Mouse (Mus musculus): ENCODE measurements around the gene Tmem8.
A peak's percentile ranks its signal among the peaks of the same experiment; 100 is the strongest.
"Not testable (repeated sequence)": the region's sequence is repeated elsewhere in the genome, so short reads cannot be mapped to it uniquely, and the experiment has no call there.

Tmem8 gene

DNA sequence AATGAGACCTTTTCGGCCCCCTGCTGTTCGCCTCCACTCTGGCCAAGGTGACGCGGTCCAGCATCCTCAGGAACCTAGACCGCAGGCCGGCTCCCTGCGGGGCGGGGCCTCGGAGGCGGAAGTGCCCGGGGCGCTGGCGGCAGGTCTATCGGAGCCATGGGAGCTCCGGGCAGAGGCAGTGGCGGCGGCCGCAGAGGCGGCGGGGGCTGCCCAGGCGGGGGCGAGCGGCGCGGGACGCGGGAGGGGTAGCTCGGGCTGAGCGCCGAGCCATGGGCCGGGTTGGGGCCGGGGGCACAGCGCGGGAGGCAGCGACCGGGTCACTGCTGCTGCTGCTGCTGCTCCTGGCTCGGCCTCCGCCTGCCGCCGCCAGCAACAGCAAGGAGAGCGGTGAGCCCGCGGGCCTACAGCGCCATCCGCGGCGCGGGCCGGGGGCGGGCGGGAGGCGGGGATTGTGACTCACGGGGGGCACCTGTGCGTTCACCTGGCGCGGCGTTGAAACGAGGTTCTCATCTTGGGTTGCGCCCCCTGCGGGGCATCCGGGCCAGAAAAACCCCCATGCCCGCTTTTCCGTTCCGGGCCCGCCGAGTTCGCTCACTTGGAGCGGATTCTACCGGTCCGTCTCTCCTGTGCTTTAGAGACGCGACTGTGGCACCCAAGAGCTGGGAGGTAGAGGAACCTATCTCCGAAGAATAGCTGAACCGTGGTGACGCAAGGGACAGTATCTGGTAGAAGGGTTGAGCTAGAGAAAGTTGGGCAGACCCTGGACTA lies at the start of gene Tmem8:
TSS of gene Tmem8 (plus strand) at position 119 of the 768 bp plus-strand sequence.
- DNase-seq (ENCODE audit: low spot score): peak; percentile 83

DNA sequence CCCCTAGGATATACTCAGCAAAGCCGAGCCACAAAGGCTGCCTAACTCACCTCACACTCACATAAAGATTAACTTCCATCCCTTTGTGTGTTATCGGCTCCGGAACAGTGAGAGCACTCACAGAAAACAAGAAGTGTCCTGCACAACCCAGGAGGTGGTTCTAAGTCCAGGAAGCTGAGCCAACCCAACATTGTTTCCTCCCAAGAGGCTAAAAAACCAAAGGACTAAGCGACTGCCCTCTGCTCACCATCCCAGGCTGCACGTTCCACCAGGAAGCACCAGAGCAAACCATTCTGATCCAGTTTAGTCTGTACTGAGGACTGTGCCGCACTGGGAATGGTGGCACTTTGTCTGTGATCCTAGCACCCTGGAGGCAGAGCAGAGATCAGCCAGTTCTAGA lies 48.2 kb upstream of the Tmem8 start:
- DNase-seq (ENCODE audit: low spot score): peak; percentile 56

DNA sequence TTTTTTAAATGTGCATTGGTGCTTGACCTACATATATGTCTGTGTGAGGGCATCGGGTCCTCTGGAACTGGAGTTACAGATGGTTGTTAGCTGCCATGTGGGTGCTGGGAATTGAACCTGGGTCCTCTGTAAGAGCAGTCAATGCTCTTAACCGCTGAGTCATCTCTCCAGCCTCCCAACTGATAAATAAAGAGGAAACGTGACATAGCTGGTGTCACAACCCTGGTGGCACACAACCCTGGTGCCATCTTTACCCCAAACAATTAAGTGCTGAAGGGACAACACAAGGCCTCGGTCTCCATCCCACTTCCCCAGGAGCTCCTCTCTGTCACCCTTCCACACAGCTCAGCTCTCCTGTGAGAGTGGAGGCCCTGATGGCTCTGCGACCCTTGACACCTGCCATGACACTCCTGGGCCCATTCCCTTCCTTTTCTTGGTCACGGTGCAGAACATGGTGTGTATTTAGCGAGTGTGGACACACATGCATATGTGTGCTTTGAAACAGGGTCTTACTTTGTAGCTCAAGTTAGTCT lies 46.5 kb upstream of the Tmem8 start:
- no peak for DNase-seq (ENCODE audit: low spot score)

DNA sequence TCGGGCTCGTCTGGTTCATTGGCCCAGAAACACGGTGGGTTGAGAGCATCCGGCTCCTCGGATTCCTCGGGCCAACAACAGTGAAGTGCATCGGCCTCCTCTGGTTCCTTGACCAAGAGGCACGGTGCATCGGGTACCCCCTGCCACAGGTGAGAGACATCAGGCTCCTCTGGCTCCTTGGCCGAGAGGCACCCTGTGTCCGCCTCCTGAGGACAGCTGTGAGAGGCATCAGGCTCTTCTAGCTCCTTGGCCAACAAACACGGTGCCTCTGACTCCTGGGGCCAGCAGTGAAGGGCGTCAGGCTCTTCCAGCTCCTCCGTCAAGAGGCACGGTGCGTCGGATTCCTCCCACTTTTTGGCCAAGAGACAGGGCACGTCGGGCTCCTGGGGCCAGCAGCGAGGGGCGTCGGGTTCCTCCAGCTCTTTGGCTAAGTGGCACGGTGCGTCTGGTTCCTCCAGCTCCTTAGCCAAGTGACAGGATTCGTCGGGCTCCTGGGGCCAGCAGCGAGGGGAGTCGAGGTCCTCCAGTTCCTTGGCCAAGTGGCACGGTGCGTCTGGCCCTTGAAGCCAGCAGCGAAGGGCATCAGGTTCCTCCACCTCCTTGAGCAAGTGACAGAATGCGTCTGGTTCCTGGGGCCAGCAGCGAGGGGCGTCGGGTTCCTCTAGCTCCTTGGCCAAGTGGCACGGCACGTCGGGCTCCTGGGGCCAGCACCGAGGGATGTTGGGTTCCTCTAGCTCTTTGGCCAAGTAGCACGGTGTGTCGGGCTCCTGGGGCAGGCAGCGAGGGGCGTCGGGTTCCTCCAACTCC lies 44.9 kb upstream of the Tmem8 start:
- peak; percentile 27 for DNase-seq (ENCODE audit: low spot score)

DNA sequence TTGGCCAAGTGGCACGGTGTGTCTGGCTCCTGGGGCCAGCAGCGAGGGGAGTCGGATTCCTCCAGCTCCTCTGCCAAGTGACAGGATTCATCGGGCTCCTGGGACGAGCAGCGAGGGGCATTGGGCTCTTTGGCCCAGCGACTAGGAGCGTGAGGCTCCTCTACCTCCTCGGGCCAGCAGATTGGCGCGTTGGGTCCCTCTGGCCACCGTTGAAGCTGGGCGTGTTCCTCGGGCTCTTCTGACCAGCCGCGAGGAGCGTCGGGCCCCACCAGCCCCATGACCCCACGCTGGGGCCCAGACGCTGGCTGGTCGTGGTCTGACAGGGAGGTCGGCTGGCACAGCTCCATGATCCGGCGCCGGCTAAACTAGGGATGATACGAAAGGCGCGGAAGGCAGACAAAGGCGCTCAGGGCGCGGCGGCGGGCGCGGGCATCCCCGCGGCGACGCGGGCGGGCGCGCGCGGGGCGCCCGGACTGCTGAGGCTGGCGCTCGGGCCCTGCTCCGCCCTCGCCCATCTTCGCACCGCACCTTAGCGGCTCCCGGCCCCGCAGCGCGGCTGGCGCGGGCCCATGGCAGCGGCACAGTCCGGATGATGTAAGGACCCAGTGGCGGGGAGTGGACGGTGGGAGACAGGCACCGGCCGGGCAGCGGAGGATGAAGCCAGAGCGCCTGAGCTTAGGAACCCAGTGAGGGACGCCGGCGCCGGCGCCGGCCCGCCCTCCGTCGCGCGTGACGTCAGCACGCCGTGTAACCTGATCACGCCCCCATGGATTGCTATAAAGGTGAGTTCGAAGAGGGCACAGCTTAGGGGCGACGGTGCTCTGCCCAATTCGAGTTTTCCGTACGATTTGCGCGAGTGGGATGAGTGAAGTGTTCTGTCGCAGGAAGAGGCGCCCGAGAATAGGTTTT lies 44.0 kb upstream of the Tmem8 start, which contains the start of gene Rab11fip3:
TSS of gene Rab11fip3 (minus strand) at position 725 of the 909 bp plus-strand sequence.
- DNase-seq (ENCODE audit: low spot score): peak; percentile 90

DNA sequence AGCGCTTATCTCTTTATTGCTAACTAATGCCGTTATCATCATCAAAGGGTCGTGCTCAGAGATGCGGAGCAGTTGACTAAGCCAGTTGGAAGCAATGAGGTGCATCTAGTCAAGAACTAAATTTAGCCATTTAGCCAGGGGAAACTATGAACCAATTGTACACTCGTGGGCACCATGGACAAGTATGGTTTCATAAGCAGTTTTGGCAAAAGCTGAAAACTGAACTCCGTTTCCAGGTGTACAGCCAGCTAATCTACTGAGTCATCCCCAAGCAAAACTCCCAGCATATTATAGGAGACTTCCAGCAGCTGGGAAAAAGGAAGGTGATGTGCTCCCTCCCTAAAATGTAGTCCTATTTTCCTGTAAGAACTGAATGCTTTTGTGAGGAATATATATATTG lies 43.0 kb upstream of the Tmem8 start:
- no peak for DNase-seq (ENCODE audit: low spot score)

DNA sequence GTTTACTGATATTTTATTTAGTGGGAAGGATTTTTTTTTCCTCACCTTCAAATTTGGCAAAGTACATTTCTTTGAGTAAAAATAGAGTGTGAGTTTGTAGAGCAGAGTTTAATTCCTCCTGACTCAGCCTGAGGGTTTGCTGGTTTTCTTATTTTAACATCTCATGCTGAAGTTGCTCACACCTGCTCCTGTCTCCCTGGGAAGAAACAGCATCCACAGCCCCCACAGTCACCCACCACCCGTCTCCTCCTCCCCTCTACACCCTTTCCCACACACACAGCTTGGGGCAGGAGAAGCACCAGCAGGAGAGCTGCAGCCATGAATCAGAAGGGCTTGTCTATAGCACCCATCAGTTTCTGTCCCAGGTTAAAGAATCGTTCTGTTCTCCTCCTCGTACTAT lies 37.9 kb upstream of the Tmem8 start:
- no peak for DNase-seq (ENCODE audit: low spot score)

DNA sequence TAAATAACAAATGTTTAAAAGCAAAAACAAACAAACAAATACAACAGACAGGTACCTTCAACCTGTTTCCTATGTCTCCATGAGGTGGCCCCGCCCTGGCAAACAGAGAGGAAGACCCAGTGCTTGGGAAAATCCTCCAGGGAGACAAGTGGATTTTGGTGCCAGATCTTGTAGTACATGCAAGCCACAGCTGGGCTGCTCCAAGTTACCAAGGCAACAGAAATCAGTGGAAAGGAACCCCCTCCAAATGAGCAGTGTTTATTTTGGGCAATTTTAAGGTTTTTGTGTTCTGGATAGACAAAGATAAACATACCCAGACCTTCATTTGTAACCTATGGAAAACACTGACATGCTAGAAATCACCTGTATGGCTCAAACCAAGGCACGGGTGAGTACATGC lies 34.2 kb upstream of the Tmem8 start:
- DNase-seq (ENCODE audit: low spot score): no peak

DNA sequence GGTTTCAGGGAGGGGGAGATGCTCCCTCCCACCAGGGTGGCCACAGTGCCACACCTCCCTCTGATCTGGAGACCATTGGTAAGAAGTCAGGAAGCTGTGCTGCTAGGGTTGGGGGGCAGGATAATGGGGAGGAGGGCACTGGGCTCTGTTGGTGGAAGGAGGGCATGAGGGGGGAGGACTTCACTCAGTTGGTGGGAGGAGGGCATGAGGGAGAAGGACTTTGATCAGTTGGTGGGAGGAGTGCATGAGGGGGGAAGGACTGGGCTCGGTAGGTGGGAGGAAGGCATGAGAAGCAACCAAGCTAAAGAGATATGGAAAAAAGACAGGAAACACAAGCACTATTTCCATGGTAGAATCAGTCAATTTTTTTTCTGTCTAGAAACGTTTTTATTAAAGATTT lies 32.2 kb upstream of the Tmem8 start:
- DNase-seq (ENCODE audit: low spot score): no peak

DNA sequence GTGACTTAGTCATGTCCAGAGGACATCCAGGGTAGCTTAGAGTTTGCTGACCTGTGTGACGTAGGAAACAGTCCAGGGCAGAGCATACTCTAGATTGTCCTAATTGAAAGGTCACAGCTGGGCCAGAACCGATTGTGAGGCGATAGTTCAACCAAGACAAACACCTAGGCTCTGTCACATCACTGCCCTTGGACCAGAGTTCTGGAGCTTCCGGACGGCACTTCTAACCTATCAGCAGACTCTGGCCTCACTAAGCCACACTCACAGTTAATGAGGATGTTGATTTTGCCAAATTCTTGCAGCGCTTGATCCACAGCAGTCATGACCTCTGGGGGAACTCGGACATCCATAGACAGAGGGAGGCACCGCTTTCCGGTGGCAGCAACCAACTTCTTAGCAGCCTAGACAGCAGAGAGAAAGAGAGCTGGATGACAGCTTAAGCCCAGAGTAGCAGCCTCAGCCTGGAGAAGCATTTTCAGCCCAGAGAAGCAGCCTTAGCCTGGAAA lies 26.0 kb upstream of the Tmem8 start:
- DNase-seq (ENCODE audit: low spot score): no peak

DNA sequence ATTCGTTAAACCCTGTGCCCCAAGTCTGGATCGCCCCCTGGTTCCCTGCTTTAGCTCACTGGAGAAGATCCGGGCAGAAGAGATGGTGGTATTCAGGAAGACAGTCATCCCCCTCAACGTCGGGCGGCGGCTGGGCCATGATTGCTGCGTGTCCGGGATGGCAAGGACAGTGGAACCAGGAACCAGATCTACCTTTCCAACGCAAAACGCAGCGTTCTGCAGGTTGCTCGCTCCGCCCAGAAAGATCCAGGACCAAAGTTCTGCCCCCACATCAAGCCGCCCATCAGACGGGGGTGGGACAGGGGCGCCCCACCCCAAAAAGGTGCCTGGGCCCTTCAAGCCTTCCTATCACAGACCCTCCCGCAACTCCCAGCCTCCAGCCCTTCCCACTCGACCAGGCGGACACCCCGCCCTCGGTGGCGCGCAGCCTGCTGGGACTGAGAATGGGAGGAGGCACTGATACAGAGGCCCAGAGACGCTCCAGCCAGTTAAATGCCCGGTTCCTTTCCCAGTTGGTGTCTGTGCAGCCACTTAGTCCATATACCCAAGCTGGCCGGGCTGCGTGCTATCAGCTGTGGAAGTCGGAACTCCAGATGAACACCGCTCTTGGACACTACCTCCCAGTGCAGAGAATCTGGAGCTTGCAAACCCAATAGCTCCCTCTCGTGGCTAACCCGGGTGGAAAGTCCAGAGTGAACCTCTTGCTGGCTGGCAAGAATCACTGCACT lies 23.0 kb upstream of the Tmem8 start, which contains the start of gene Decr2:
TSS of gene Decr2 (minus strand) at position 433 of the 728 bp plus-strand sequence.
- peak; percentile 95 for DNase-seq (ENCODE audit: low spot score)

DNA sequence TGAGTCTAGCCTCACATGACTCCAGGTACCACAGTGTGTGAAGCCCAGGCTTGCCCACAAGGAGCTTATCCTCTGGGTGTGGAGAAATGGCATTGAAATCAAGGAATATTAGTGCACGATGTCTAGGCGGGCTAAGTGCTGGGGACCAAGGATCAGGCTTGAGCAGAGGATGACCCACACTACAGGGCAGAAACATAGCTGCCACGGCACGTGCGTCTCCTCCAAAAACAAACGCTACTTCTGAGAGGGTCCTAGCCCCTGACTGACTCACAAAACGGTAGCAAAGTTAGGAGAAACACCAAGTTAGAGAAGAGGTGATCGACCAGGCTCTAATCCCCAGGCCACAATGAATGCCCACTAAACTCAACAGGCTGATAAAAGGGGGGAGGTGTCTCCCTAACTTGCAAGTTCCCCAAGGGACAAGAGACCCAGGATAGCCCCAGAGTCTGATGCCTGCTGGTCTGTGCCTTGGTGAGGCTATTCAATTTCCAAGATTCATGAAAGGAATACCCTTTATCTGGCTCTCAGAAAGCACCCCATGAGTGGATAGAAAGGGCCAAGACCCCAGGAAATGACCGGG lies 18.5 kb upstream of the Tmem8 start:
- no peak for DNase-seq (ENCODE audit: low spot score)

DNA sequence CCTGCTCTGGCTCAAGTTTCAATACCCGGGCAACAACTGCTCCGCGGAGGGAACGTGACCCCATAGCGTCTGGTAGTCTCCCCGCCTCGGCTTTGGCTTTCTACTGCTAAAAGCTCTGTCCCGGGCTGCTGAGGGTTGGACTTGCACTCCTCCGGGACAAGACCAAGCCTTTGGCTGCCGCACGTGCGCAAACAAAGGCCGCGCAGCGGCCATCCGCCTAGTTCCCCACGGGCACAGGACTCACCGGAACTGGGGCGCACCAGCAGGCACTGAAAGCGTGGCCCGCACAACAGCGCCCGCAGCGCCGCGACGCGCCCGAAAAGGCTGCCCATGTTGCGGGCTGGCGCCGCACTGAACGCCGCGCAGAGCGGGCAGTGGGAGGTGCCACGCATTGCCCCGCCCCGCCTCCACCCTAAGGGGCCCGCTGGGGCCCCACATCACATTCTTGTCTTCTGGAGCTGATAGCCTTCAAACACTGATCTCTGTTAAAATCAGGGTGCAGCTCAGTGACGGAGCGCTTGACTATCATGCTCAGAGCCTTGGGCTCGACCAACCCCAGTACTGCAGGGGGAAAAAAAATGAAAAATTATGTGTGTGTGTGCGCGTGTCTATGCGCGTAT lies 17.9 kb upstream of the Tmem8 start, which contains the start of gene Nme4:
TSS of gene Nme4 (minus strand) at position 482 of the 620 bp plus-strand sequence.
- DNase-seq (ENCODE audit: low spot score): peak; percentile 74

DNA sequence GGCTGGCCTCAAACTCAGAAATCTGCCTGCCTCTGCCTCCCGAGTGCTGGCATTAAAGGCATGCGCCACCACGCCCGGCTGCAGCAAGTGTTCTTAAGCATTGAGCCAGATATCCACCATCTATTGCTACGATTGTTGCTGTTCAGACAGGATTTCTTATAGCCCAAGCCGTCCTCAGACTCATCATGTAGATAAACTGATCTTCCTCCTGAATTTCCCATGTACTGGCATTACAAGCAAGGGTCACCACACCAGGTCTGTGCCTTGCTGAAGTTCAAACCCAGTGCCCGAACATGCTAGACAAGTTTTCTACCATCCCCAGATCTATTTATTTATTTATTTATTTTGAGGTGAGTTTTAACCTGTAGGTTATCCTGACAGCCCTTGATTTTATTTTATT lies 14.6 kb upstream of the Tmem8 start:
- no peak for DNase-seq (ENCODE audit: low spot score)

DNA sequence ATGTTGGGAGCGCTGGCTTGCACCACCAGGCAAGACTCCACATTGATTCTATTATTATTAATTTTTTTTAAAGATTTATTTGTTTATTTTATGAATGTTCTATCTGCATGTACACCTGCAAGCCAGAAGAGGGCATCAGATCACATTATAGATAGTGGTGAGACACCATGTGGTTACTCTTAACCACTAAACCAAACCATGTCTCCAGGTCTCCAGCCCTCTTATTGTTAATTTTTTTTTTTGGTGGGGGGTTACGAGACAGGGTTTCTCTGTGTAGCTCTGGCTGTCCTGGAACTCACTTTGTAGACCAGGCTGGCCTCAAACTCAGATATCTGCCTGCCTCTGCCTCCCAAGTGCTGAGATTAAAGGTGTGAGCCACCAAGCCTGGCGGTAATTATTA lies 13.8 kb upstream of the Tmem8 start:
- not testable (repeated sequence) for DNase-seq (ENCODE audit: low spot score)

DNA sequence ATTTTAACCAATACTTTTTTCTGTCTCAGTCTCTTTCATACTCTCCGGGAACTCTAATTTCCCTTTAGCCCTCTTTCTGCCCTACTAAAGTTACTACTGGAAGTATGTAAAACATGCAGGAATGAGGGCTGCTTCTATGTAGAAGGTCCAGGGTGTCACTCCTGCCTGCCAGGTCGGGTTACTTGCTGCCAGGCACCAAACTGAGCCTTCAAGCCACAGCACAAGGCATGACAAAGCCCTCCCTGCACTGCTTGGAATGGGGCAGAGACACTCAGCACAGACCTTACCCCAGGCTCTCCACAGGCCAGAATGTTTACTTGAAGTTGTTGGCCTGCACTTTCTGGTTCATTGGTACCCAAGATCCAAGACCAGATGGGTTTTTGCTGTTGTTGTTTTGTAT lies 12.9 kb upstream of the Tmem8 start:
- no peak for DNase-seq (ENCODE audit: low spot score)

DNA sequence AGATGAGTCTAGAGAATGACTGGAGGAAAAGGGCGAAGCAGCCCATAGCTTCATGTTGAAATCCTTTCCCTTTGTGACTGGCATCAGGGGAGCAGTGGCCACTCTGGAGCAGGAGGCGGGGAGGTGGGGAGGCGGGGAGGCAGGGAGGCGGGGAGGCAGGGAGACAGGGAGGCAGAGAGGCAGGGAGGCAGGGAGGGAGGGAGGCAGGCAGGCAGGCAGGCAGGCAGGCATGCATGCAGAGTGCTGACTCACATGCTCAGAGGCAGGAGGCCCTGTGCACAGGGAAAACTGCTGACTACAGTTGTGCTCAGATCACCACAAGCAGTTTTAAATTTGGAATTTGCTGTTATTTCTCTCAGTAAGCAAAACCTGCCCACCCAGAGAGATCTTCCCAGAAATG lies 11.6 kb upstream of the Tmem8 start:
- DNase-seq (ENCODE audit: low spot score): peak; percentile 63

DNA sequence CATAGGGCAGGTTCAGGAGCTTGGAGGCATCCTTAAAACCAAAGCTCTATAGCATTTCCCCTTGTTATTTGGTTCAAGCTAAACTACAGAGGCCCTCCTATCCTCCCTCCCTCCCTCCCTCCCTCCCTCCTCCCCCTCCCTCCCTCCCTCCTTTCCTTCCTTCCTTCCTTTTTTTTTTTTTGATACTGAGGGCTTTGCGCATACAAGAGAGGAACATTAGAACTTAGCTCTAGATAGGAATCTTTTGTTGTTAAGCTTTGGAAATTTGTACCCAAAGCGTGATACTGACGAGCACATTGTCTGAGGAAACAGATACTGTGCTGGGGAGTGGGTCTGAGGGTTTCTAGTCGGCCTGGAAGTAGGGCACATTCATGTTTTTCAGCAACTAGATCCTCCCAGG lies 7.5 kb upstream of the Tmem8 start:
- no peak for DNase-seq (ENCODE audit: low spot score)

DNA sequence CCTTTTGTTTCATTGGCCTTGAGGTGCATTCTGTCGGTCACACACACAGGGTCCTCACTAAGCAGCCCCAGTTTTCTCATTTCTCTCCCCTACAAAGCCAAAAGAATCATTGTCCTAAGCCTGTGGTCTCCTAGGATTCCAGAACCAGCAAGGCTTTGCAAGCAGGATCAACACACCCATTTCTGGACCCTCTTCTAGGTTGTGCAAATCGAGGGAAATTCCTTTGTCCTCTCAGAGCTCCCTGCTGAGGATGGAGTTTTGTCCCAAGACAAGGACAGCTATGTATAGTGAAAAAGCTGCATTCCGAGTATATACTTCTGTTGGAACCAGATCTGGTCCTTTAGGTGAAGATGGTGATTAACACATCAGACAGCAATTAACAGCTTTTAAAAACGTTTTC lies 2.9 kb upstream of the Tmem8 start:
- no peak for DNase-seq (ENCODE audit: low spot score)

DNA sequence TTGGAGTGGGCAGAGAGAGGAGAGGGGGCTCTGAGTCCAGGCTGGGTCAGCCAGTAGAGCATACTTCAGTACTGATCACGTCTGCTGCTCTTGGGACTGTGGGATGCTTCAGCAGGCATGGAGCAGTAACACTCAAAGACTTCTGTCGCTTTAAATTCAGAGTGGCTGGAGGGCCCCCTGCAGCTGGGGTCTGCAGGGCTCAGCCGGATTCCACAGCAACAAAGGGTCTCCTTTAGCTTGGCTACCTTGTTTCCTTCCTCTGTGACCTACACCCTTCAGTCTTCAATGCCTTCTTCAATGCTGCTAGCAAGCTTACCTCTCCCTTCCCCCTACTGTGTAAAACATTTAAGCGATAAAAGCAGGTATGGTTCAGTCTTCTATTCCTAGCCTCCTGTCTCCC lies 2.1 kb upstream of the Tmem8 start:
- no peak for DNase-seq (ENCODE audit: low spot score)

All from yolk sac, embryonic 10.5 days (tissue).